Mouse (Mus musculus): Measurements from ENCODE around the gene Prr12.
"Not testable (repeated sequence)": the region's sequence is repeated elsewhere in the genome, so short reads cannot be mapped to it uniquely, and the experiment has no call there.

The Prr12 gene

GRCm38 (mm10) chr7:45023711-45024110, 29.0 kb downstream of the Prr12 start:
- not testable (repeated sequence) for DNase-seq

GRCm38 (mm10) chr7:45020225-45020624, 32.5 kb downstream of the Prr12 start:
- no peak for DNase-seq

- peak; percentile 63 to 70 for DNase-seq
Measured at GRCm38 (mm10) chr7:45019031-45019571, 33.6 kb downstream of the Prr12 start.

- peak; percentile 94 to 99 for DNase-seq
Measured at GRCm38 (mm10) chr7:45017242-45018061, 35.2 kb downstream of the Prr12 start, which contains the start of gene Rras. Rras (plus strand) TSS chr7:45017961.

- DNase-seq: no peak
Measured at GRCm38 (mm10) chr7:45016761-45017160, 35.9 kb downstream of the Prr12 start.

GRCm38 (mm10) chr7:45015957-45016612, 36.6 kb downstream of the Prr12 start, which contains the start of gene Scaf1:
Scaf1 (minus strand) TSS chr7:45016363.
- DNase-seq: peak; percentile 100

- no peak for DNase-seq
Measured at GRCm38 (mm10) chr7:45015344-45015956, 37.2 kb downstream of the Prr12 start.

GRCm38 (mm10) chr7:45014096-45014451, 38.6 kb downstream of the Prr12 start:
- no peak for DNase-seq

- no peak for DNase-seq
Measured at GRCm38 (mm10) chr7:45013366-45014095, 39.1 kb downstream of the Prr12 start.

GRCm38 (mm10) chr7:45012824-45013223, 39.9 kb downstream of the Prr12 start:
- DNase-seq: no peak

- no peak for DNase-seq
Measured at GRCm38 (mm10) chr7:45012011-45012410, 40.7 kb downstream of the Prr12 start.

GRCm38 (mm10) chr7:45008411-45008810, 44.3 kb downstream of the Prr12 start:
- no peak for DNase-seq

- no peak for DNase-seq
Measured at GRCm38 (mm10) chr7:45007846-45008245, 44.8 kb downstream of the Prr12 start.

GRCm38 (mm10) chr7:45007141-45007540, 45.5 kb downstream of the Prr12 start:
- DNase-seq: no peak

- no peak for DNase-seq
Measured at GRCm38 (mm10) chr7:45006503-45006902, 46.2 kb downstream of the Prr12 start.

- DNase-seq: no peak
Measured at GRCm38 (mm10) chr7:45005321-45005992, 47.2 kb downstream of the Prr12 start.

- DNase-seq: no peak
Measured at GRCm38 (mm10) chr7:45004546-45004945, 48.1 kb downstream of the Prr12 start.

GRCm38 (mm10) chr7:45002440-45002839, 50.2 kb downstream of the Prr12 start:
- no peak for DNase-seq

- no peak for DNase-seq
Measured at GRCm38 (mm10) chr7:45000539-45001114, 52.1 kb downstream of the Prr12 start.

GRCm38 (mm10) chr7:44999753-45000152, 52.9 kb downstream of the Prr12 start:
- DNase-seq: peak in 1 of 2 experiments; percentile 57

- peak; percentile 78 to 86 for DNase-seq
Measured at GRCm38 (mm10) chr7:44998501-44998955, 54.2 kb downstream of the Prr12 start, which contains the start of gene Bcl2l12. Bcl2l12 (minus strand) TSS chr7:44998712.

Data from kidney, adult 8-10 months (tissue).